Mouse (Mus musculus) lung, adult 2 months (tissue): ENCODE data around the gene Slc38a3.

Experiments
- CTCF ChIP-seq: fragments of 200-500 bp; IDR thresholded peaks from 2 replicates; pipeline ENCODE4 v1.5.1; 2011; ENCODE audit warnings: mild to moderate bottlenecking, low read length, control low read depth; ENCODE audit not compliant: insufficient read depth
- POLR2A ChIP-seq: fragments of 200-500 bp; IDR thresholded peaks from 2 replicates; pipeline ENCODE4 v1.6.1; 2011; ENCODE audit warnings: low read depth, mild to moderate bottlenecking, control low read depth, low read length, borderline replicate concordance; ENCODE audit errors: extremely low read depth

- TF ChIP-seq POLR2A (no peak), CTCF (no peak)
Observed at GRCm38 (mm10) chr9:107640257-107640772, 29.0 kb downstream of the Slc38a3 start.
